Mouse (Mus musculus) MEL (cell line): Measurements from ENCODE around the gene Ramac.

Experiments used
- BHLHE40 ChIP-seq: IDR thresholded peaks from 2 replicates; pipeline ENCODE4 v1.6.1; 2012; ENCODE audit warnings: low read depth, mild to moderate bottlenecking, inconsistent platforms, low read length, improper control_type of control experiment, borderline replicate concordance
- CTCF ChIP-seq, 3 experiments: IDR thresholded peaks in 2 of 3; conservative IDR thresholded peaks in 1 of 3; 2 replicates each; pipeline ENCODE4 v1.5.1; 2011 to 2012; ENCODE audit warnings: low read length in 3 of 3, low read depth in 2 of 3, mild to moderate bottlenecking in 2 of 3, improper control_type of control experiment in 1 of 3, inconsistent platforms in 1 of 3, mixed read lengths in 1 of 3, moderate library complexity in 1 of 3; ENCODE audit not compliant: control insufficient read depth in 1 of 3, insufficient read depth in 1 of 3, poor library complexity in 1 of 3, severe bottlenecking in 1 of 3
- EP300 ChIP-seq, 2 experiments: IDR thresholded peaks; 2 replicates each; pipeline ENCODE4 v1.6.1; 2011; ENCODE audit warnings: improper control_type of control experiment in 2 of 2, low read length in 2 of 2, low read depth in 1 of 2, mild to moderate bottlenecking in 1 of 2
- GABPA ChIP-seq: IDR thresholded peaks from 2 replicates; pipeline ENCODE4 v1.6.1; 2012; ENCODE audit warnings: low read depth, mild to moderate bottlenecking, inconsistent platforms, low read length, improper control_type of control experiment, moderate library complexity
- MAZ ChIP-seq: IDR thresholded peaks from 2 replicates; pipeline ENCODE4 v1.6.1; 2012; ENCODE audit warnings: low read depth, mild to moderate bottlenecking, inconsistent platforms, low read length, improper control_type of control experiment
- NELFE ChIP-seq: IDR thresholded peaks from 2 replicates; pipeline ENCODE4 v1.6.1; 2011; ENCODE audit warnings: low read depth, low read length, improper control_type of control experiment
- NRF1 ChIP-seq: IDR thresholded peaks from 2 replicates; pipeline ENCODE4 v1.6.1; 2014; ENCODE audit warnings: low read depth, mild to moderate bottlenecking, inconsistent platforms, low read length, improper control_type of control experiment, moderate library complexity; ENCODE audit not compliant: poor library complexity, insufficient read depth, severe bottlenecking
- POLR2A ChIP-seq, 2 experiments: IDR thresholded peaks; 2 replicates each; pipeline ENCODE4 v1.6.1; 2011 to 2012; ENCODE audit warnings: low read length in 2 of 2, mild to moderate bottlenecking in 2 of 2, control low read depth in 1 of 2, improper control_type of control experiment in 1 of 2, low read depth in 1 of 2, moderate library complexity in 1 of 2; ENCODE audit not compliant: control insufficient read depth in 1 of 2, insufficient read depth in 1 of 2, poor library complexity in 1 of 2
- SMC3 ChIP-seq: IDR thresholded peaks from 2 replicates; pipeline ENCODE4 v1.6.1; 2011; ENCODE audit warnings: low read depth, low read length, improper control_type of control experiment
- TCF12 ChIP-seq: IDR thresholded peaks from 2 replicates; pipeline ENCODE4 v1.6.1; 2014; ENCODE audit warnings: low read depth, mild to moderate bottlenecking, inconsistent platforms, low read length, improper control_type of control experiment, moderate library complexity
- USF2 ChIP-seq, 2 experiments: IDR thresholded peaks; 2 replicates each; pipeline ENCODE4 v1.6.1; 2011 to 2012; ENCODE audit warnings: improper control_type of control experiment in 2 of 2, low read length in 2 of 2, borderline replicate concordance in 1 of 2, inconsistent platforms in 1 of 2, low read depth in 1 of 2, mild to moderate bottlenecking in 1 of 2; ENCODE audit not compliant: insufficient read depth in 1 of 2
- ZC3H11A ChIP-seq: IDR thresholded peaks from 2 replicates; pipeline ENCODE4 v1.6.1; 2012; ENCODE audit warnings: low read depth, mild to moderate bottlenecking, inconsistent platforms, low read length, improper control_type of control experiment
- ZNF384 ChIP-seq: IDR thresholded peaks from 2 replicates; pipeline ENCODE4 v1.6.1; 2012; ENCODE audit warnings: low read depth, mild to moderate bottlenecking, inconsistent platforms, low read length, improper control_type of control experiment

GRCm38 (mm10) chr7:81763110-81763845 lies 553 bp downstream of the Ramac start:
- TF ChIP-seq SMC3 (peak; percentile 45), CTCF (IDR thresholded peaks at IDR 0.05 in 2 of 3, conservative IDR thresholded peaks at IDR 0.05 in 1 of 3; ENCODE audit: control insufficient read depth in 1 of 3, insufficient read depth in 1 of 3, low read depth in 2 of 3, low read length in 3 of 3, poor library complexity in 1 of 3, severe bottlenecking in 1 of 3) (peak; percentile 30 to 78 (median 68)), BHLHE40 (no peak), GABPA (no peak), EP300 (IDR thresholded peaks at IDR 0.05; ENCODE audit: low read depth in 1 of 2, low read length in 2 of 2) (no peak), POLR2A (IDR thresholded peaks at IDR 0.05; ENCODE audit: control insufficient read depth in 1 of 2, insufficient read depth in 1 of 2, low read depth in 1 of 2, low read length in 2 of 2, poor library complexity in 1 of 2) (0 out of 4 replicates have a peak, but pooled peaks of 1 of the 2 experiments have one; percentile 28), TCF12 (no peak), MAZ (peak; percentile 2; the same call in 1 of the 2 replicates), NRF1 (no peak), NELFE (no peak), ZC3H11A (no peak), ZNF384 (no peak), USF2 (IDR thresholded peaks at IDR 0.05; ENCODE audit: borderline replicate concordance in 1 of 2, insufficient read depth in 1 of 2, low read depth in 1 of 2, low read length in 2 of 2) (no peak)
